Mouse (Mus musculus): ENCODE results near the gene Nsmce4a.

Gene Nsmce4a

DNA sequence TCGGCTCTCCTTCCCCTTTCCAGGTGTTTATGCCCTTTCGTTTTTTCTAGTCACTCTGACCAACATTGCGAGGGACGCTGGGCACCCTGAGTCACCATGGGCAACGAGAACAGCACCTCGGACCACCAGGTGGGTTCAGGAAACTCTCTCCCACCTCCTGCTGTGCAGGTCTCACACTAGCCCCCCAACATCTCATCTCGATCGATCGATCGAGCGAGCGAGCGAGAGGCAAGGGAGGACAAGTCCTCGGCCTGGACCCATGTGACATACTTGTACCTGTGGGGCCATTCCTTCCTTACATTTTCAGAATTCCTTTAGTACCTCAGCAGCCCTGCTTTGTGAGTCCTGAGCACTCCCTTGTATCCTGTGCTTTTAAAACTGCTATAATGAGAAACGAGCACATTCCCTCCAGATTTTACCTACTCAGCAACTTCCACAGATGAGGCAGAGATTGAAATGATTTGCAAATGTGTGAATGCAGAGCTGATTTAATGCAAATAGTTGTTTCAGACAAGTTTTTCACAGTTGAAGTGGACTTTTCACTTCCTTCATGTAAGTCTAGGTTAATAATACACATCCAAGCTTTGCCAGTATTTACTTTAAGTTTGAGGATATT lies 4.6 kb upstream of the Nsmce4a start, which contains the start of gene Tacc2:
Gene Tacc2 (plus strand): TSS at position 51 of the 616 bp plus-strand sequence.
- DNase-seq (ENCODE audit: low spot score): no peak

DNA sequence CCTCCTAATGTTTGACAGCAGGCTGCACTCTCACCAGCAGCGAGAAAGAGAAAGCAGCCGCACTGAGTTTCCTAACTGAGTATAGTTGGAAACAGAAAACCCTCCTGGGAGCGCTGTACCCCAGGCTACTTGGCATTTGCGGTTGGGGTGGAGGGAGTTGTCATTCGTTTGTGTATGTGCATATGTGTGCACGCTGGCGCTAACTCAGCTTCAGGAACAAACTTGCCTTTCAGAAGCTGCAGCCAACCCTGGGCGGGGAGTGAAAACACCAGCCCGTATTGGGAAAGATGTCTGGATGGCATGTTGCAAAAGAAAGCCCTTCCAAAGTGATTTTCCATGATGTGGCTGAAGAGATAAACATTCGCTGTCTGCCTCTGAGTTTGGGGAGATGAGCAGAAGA lies 4.1 kb upstream of the Nsmce4a start:
- no peak for DNase-seq (ENCODE audit: low spot score)

DNA sequence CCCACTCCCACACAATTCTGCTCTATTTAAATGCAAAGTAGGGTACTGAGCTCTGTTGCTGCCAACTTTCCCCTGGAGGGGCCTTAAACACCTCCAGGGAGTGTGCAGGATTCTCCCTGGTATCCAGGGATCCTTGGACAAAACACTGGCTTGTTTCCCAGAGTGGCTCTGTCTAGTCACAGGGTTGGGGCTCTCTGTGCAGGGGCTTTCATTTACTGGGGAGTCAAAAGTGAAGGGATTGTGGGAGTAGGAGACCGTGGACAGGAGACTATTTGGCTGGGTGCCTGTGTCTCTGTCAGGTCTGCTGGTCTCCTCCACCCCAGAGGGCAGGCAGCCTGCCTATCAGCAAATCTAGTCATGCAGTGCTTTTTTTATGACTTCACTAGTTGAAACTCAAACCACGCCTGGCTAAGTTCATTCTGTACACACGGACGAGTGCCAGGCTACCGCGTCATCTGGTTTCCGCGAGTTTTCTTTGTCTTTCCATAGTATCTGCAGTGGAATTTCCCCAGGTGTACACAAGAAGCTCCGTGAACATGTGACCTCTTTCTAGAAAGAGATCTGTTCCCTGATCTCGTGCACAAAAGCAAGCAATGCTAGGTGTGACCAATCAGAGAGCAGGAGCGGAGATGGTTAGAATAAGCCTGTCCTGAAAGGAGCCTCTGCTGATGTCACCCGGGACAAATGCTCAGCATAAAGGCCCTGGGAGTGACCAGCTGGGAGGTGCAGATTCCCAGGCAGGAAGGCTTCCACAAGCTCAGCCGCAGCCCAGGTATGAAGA lies 1.5 kb upstream of the Nsmce4a start:
- DNase-seq (ENCODE audit: low spot score): no peak

DNA sequence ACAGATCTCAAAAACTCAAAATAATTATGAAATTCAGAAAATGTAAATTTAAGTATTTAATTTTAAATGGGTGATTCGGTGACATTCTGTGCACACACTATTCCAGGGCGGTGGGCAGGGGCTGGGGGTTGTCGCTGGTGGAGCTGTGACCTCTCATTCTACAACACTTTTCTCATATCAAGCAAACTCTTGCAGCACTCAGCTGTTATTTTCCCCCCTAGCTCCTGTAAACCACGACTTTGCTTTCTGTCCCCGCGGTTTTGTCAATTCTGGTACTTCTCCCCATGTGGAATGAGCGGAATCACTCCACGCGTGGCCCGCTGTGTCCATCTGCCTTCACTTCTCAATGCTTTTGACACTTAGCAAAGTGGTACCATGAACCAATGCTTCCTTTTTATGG lies 828 bp upstream of the Nsmce4a start:
- DNase-seq (ENCODE audit: low spot score): no peak

DNA sequence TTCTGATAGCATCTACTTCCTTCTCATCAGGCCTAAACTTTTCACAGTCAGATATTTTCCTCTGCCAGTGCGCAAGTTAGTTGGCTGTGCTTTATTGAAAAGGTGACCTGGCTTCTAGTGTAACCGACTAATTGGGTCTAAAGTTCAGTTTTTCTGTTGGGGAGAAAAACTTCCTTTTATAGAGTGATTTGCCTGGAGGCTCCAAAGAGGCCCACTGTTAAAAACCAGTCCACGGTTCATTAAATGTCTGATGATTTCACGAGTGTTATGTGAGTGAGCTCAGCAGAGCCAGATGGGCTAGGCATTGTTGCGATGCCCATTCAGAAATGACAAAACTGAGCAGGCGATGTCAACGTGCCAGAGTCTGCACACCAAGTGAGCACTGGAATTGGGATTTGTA lies 2.4 kb downstream of the Nsmce4a start:
- no peak for DNase-seq (ENCODE audit: low spot score)

DNA sequence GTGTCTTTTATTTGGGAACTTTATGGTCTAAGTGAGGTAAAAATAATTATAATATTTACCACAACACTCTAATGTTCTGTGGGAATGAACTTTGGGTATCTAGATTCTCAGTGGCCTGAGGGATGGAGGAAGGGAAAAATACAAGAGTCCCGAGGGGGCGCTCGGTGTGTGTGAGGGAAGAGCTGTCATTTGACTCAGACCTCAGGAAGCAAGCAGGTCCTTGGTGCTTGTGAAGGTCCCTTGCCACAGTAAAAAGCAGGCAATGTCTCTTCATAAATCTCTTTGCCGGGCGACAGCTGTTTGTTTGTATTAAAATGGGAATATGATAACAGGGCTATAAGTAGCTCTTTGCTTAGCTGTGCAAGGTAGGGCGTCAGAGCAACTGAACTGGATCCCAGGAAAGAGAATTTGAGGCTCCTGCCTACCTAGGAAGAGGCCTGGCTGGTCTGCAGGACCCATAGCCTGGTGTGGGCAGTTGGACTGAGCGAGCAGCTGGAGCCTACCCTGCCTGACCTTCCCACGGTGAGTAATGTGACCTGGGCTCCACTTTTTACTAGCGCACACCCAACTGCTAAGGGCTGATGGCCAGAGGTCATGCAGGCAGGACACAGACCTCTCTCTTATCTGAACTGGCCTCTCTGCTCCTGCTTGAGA lies 4.0 kb downstream of the Nsmce4a start:
- no peak for DNase-seq (ENCODE audit: low spot score)

DNA sequence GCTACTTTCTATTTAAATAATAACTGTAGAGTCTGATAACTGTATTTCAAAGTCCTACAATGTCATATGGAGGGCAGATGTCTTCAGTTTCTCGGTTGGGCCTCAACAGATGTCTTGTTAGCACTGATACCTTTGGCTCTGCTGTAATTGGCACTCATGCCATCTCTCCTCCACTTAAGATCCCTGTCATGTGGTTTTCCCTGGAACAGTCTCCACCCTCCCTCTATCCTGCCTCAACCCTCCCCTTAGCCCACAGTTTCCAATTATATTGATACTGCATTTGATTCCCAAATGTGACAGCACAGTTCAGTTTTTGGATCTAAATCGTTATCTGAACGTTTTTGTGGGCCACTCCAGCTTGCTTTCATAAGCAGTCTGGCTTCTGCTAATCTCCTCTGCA lies 8.3 kb downstream of the Nsmce4a start:
- no peak for DNase-seq (ENCODE audit: low spot score)

DNA sequence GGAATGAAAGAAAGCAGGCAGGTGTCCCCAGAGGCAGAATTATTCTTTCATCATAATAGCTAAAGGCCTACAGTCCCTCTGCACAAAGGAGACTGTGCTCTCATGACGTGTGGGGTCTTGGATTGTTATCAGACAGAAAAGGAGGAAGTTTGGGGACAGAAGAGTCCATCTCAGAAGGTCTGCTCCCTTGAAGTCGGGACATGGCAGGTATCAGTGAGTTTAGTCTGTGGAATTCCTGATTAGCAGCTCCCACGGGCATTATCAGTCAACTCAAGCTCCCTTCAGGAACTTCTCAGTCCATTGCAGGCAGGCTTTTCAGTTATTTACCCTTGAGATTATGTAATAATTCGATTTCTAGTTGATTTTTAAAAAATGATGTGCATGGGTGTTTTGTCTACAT lies 9.0 kb downstream of the Nsmce4a start:
- no peak for DNase-seq (ENCODE audit: low spot score)

DNA sequence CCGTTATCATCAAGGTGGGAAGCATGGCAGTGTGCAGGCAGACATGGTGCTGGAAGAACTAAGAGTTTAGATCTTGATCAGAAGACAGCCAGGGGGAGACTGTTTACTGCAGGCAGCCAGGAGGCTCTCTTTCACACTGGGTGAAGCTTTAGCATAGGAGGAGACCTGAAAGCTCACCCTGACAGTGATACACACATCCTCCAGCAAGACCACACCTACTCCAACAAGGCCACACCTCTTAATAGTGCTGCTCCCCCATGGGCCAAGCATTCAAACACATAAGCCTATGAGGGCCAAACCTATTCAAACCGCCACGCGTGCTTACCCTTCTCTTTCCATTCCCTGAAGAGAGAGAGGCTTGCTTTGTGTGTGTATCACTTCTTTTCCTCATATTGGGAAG lies 9.6 kb downstream of the Nsmce4a start:
- DNase-seq (ENCODE audit: low spot score): no peak

DNA sequence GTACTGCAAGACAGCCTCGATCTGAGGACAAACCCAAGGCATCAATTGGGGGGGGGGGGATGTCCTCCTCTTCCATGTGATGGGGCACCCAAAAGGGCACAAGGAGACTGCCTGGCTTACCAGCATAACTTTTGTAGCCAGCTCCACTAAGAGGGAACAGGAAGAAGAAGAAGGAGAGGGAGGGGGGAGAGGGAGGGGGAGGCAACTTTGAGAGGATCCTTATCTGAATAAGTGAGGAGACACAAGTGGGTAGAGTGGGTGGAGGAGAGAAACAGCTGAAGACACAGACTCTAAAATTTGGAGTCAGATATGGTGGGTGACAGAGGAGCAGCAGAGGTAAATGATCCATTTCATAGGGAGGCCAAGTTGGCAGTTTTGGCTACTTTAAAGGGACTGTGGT lies 12.0 kb downstream of the Nsmce4a start:
- DNase-seq (ENCODE audit: low spot score): no peak

DNA sequence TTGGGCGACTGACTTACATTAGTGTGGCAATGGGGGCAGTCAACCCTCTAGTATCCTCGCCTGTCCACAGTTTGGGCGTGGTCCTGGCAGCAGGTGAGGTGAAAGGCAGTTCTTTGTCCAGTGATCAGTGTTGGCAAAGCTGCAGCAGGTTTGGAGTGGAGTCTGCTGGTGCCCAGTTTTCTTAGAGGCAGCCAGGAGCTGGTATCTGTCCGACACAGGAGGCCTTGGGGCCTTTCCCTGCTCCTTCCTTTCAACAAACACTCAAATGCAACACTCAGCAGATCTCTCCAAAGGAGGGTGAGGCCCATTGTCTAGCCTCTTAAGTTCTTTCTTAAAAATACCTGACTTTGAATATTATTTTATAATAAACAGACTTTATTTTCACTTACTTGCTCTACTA lies 14.3 kb downstream of the Nsmce4a start:
- DNase-seq (ENCODE audit: low spot score): no peak

DNA sequence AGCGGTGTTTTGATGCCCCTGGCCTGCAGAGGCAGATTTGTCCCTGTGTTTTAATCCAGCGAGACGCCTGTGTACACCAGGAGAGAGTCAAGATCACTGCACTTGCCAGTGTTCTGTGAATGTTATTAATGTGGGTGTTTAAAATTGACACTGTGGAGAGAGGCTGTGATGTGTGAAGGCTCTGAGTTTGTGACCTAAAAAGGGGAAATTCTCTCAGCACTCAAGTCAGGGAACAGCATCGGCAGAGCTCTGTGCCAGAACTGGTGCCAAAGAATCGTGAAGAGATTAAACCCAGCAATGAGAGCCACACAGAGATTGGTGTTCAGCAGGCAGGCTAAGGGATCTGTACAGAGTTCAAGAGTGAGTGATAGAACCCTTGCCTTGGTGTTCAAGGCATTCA lies 17.3 kb downstream of the Nsmce4a start:
- DNase-seq (ENCODE audit: low spot score): no peak

DNA sequence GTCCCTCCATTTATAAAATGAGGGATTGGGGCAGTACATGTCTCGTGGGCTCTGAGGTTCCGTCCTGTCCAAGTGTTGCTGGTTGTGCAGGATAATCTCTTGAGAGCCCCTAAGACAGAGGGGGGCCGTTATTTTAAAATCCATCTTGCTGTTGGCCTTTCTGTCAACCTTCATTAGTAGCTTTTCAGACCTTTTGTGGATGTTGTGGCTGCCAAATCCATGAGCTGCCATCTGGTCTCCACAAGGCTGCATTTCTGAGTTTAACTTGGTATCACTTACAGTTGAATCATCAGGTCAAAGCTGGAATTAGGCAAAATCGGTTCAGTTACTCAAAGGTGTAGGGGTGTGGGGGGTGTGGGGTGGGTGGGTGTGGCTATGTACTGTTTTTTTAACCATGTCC lies 19.6 kb downstream of the Nsmce4a start:
- no peak for DNase-seq (ENCODE audit: low spot score)

DNA sequence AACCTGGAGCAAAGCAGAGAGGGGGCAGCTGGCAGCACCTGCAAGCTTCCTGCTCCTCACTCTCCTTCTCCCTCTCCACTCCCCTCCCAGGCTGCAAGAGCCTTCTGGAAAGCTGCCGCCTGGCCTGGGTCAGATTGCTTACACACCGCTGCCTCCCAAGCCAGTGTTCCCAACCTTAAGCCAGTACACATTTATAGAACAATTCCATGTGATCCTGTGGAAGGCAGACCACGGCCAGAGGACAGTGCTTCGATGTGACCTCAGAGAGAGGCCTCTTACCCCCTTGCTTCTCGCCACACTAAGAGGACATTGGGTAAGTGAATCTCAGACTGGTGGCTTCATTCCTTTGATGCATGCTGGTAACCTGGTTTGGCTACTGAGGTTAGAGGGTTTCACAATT lies 20.1 kb downstream of the Nsmce4a start:
- DNase-seq (ENCODE audit: low spot score): no peak

DNA sequence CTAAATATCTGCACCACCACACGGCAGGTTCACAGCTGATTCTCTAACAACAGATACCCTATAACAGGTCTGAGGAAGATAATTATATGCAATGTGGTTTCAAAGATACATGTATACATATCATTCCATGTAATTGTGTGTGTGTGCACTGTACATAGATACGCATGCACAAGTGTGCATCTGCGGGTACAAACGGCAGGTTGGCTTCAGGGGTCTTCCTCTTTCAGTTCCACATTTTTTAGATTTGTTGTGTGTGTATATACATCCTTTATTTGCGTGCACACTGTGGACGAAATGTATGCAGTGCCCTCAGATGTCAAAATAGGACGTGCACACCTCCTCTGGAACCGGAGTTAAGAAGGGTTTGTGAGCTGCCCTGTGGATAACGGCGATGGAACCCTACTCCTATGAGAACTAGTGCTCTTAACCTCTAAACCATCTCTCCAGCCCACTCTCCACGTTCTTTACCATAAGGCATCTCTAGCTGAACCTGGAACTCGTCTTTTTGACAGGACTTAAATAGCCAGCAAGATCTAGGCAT lies 25.2 kb downstream of the Nsmce4a start:
- no peak for DNase-seq (ENCODE audit: low spot score)

DNA sequence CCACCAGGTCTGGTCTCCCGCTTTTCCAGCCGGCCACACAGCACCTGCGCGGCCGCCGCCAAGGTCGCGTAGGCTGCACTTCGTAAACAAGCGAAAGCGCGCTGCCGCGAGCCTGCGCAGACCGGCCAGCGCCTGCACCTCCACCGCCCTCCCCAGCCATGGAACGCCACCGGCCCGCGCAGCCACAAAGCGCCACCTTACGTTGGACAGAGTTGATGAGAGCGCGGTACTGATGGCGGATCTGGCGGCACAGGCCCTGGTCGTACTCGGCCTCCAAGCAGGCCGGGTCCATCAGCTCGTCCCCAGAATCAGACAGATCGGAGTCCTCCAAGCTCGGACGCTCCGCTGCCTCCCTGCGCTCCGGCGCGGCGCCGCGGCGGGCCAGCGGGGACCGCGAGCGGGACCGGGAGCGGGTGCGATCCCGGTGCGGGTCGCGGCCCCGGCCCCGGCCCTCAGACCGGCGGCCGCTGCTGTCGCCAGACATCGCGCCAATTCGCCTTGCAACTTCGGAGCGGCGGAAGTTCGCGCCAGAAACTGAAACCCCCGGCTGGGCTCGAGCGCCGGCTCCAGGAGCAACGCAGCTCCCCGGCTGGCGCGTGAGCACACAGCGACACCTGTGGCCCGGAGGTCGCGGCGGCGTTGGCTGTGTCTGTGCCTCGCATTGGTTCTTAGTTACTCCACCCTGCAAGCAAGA lies 26.0 kb downstream of the Nsmce4a start:
- DNase-seq (ENCODE audit: low spot score): peak; percentile 90

DNA sequence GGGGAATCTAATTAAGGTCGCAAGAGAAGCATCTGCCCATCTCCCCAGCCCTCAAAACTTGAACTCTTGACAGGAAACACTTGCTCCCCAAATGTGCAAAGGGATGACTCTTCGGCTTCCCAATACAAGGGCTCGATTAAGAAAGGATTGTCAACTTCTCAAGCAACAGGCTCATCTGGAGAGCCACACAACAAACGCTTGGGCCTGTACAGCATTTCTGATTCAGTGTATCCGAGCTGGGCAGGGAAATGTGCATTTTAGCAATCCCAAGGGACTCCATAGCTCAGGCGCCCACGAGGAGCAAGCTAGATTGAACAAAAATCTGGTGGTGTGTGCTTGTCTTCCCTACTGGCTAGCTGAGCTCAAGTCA lies 26.5 kb downstream of the Nsmce4a start:
- DNase-seq (ENCODE audit: low spot score): no peak

DNA sequence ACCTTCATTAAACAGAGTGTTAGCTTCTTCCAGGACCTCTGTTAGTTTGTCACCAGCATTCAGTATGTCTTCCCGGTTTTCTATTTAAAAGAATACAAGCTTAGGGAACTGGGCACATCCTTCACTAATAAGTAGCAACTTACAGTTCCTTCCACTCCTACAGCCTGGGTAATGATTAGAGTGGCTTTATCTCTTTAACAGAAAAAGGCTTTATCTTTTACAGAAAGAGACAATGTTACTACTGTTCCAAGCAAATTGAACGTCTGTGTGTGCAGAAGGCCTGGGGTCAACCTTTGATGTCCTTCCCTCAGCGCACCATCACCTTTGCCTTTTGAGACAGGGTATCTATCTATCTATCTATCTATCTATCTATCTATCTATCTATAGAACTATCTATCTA lies 27.0 kb downstream of the Nsmce4a start:
- no peak for DNase-seq (ENCODE audit: low spot score)

DNA sequence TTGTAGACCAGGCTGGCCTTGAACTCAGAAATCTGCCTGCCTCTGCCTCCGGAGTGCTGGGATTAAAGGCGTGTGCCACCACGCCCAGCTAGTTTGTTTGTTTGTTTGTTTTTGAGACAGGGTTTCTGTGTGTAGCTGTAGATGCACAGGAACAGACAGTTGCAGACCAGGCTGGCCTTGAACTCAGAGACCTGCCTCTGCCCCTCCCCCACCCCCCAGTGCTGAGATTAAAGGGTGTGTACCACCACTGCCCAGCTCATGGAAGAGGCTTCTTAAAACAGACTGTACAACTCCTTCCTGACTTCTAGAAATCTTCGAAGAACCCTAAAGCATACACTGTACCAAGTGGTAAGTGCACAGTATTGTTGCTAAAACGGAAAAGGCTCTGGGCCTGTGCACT lies 27.5 kb downstream of the Nsmce4a start:
- no peak for DNase-seq (ENCODE audit: low spot score)

DNA sequence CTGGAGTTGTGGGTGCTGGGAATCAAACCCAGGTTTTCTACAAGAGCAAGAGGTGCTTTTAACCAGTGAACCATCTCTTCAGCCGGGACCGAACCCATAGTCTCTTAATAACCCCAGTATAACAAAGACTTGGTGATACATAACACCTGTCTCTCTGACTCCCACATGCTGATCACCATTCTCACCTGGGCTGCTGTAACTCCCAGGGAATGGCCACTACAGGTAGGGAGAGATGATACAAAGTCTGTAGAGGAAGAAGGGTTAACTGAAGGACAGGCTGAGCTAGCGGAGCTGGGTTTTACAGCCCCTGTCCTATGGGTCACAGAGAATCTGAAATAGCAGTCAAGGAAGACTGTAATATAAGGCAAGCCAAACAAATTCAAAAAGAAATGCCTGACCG lies 29.7 kb downstream of the Nsmce4a start:
- DNase-seq (ENCODE audit: low spot score): no peak

DNA sequence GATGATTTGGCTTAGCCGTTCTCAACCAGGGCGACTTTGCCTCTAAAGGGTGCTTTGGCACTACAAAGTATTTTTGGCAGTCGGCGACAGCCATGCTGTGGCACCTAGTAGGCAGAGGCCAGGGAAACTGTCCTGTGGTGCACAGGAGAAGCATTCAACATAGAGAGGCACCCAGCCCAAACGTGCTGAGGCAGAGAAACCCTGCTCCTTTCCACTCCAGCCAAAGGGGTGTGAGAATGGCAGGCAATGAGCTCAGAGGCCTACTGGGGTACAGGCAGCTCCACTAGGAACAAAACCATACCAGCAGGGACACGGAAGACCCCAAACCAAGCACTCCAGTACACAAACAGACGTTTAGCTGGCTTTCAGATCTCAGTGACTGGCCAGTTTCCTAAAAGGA lies 32.7 kb downstream of the Nsmce4a start:
- DNase-seq (ENCODE audit: low spot score): no peak

DNA sequence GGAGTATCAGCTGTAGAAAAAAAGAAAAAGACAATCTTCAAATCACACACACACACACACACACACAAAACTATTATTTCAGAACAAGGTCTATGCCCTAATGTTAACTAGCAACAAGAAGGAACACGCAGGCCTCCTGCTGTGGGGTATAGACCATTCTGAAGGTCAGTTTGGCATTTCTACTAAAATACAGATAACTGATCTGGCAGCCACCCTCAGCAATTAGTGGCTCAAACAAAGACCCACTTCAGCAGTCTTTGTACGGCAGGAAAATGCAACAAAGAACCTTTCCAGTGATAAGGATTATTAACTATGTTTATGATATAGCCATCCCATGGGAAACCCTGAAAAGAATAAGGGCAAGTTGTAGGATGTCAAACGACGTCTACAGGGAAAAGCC lies 35.9 kb downstream of the Nsmce4a start:
- no peak for DNase-seq (ENCODE audit: low spot score)

DNA sequence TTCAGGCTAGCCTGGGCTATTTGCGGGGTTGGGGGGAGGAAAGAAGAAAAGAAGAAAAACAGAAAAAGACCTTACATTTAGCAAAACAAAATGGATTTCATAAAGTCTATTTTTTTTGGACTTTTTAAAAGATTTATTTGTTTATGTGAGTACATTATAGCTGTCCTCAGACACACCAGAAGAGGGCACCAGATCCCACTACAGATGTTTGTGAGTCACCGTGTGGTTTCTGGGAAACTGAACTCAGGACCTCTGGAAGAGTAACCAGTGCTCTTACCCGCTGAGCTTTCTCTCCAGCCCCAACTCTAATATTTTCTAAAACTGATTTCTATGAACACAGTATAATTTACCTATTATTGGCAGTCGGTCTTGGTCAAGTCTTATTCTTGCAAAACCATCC lies 37.7 kb downstream of the Nsmce4a start:
- DNase-seq (ENCODE audit: low spot score): no peak

Measured in spleen, adult 12 weeks (tissue).